Mouse (Mus musculus) liver, embryonic 11.5 days (tissue): Measurements from ENCODE around the gene Phox2b. TPM values are rescaled to one million over a fixed set of nuclear protein-coding genes. Genes with fewer than 3 reads are reported as not detected.
A peak's percentile ranks its signal among the peaks of the same experiment; 100 is the strongest.

Source experiments
- ATAC-seq: fragments of 200-750 bp; cut with Nextera tagmentation; replicated peaks from 2 replicates; pipeline ENCODE4 v1.8.0; 2017; ENCODE audit warnings: moderate number of reproducible peaks, mild to moderate bottlenecking, moderate TSS enrichment, moderate library complexity; ENCODE audit not compliant: low FRiP score
- DNase-seq: peaks from one replicate; pipeline ENCODE4 v3.0.0-alpha.2; 2017; ENCODE audit warnings: low spot score
- H3K27ac ChIP-seq: fragments of 300-500 bp; sonication (generic); 2 replicates; pipeline ENCODE4 v1.5.1; 2014; ENCODE audit warnings: mild to moderate bottlenecking, low read depth, low read length, control low read depth
- H3K27me3 ChIP-seq: fragments of 300-500 bp; sonication (generic); replicated peaks from 2 replicates; pipeline ENCODE4 v1.6.1; 2014; ENCODE audit warnings: low read length, mixed read lengths; ENCODE audit not compliant: control insufficient read depth, insufficient read depth
- H3K36me3 ChIP-seq: fragments of 300-500 bp; sonication (generic); 2 replicates; pipeline ENCODE4 v1.6.1; 2014; ENCODE audit warnings: mild to moderate bottlenecking, low read length, moderate library complexity, mixed read lengths; ENCODE audit not compliant: control insufficient read depth, insufficient read depth
- H3K4me1 ChIP-seq: fragments of 300-500 bp; sonication (generic); replicated peaks from 2 replicates; pipeline ENCODE4 v1.6.1; 2014; ENCODE audit warnings: low read length, mixed read lengths; ENCODE audit not compliant: control insufficient read depth, insufficient read depth
- H3K4me2 ChIP-seq: fragments of 300-500 bp; sonication (generic); 2 replicates; pipeline ENCODE4 v1.6.1; 2014; ENCODE audit warnings: mild to moderate bottlenecking, control low read depth, moderate library complexity
- H3K4me3 ChIP-seq: fragments of 300-500 bp; sonication (generic); 2 replicates; pipeline ENCODE4 v1.5.1; 2014; ENCODE audit warnings: low read depth, low read length, control low read depth
- H3K9ac ChIP-seq: fragments of 300-500 bp; sonication (generic); 2 replicates; pipeline ENCODE4 v1.6.1; 2014; ENCODE audit warnings: low read depth, low read length, control low read depth
- H3K9me3 ChIP-seq: fragments of 300-500 bp; sonication (generic); 2 replicates; pipeline ENCODE4 v1.6.1; 2016; ENCODE audit warnings: low read length, inconsistent platforms, mixed read lengths; ENCODE audit not compliant: control insufficient read depth
- WGBS: fragments of 180-500 bp; shearing (Covaris S2); extraction: QIAGEN DNeasy Blood & Tissue Kit; methylation state at CpG from one replicate; pipeline ENCODE4 v1.1.7; 2014; 5-methylcytosine and 5-hydroxymethylcytosine counted together
- polyA plus RNA-seq: library from polyadenylated mRNA; unstranded; fragments of >200 nt; fragmentation: Nextera tagmentation; extraction: Ambion mirVana; gene quantifications from 2 replicates; pipeline ENCODE4 v1.2.1, GENCODE M21; 2014

The Phox2b gene
- 0.70 and 0.84 TPM in 2 replicates for polyA plus RNA-seq

DNA sequence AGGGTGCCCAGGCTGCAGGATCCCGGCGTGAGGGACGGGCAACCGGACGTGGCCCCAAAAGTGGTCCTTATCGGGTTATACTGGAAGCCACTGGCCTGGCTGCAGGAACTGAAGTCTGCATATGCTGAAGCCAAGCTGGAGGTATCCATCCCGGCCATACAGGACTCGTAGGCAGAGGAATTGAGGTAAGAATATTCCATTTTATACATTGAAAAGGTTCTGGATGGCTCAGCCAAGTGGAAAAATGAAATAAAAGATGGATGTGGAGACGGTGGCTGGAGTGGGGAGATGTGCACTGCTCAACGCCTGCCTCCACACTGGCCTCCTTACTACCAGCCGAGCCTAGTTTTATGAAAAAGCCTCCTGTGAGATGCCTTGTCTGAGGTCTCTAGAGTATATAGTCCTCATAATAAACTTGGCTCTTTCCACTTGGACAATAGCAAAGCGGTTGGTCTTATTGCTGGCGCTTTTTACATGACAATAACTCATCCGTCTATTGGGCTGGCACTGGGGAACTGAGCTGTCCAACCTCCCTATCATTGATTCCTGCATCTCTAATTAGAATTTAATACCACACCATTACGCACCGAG is at the start of gene Phox2b:
Gene Phox2b (minus strand): TSS at position 569 of the 591 bp plus-strand sequence.
- no peak within 1 kb of the TSS for H3K9ac ChIP-seq
- no peak within 1 kb of the TSS for H3K4me3 ChIP-seq
- H3K36me3 ChIP-seq: no peaks in the 10 kb centered on the region
- no peak within 1 kb of the TSS for H3K27ac ChIP-seq
- peaks cover 98% of the 10 kb centered on the region for H3K27me3 ChIP-seq
- H3K9me3 ChIP-seq: no peaks in the 10 kb centered on the region
- no peaks in the 10 kb centered on the region; the same call in 1 of the 2 replicates for H3K4me1 ChIP-seq
- 2% methylated on average over 16 of the region's 16 CpGs for WGBS
- no peak within 1 kb of the TSS for H3K4me2 ChIP-seq
- no peak for ATAC-seq
- peak; percentile 54 for DNase-seq

DNA sequence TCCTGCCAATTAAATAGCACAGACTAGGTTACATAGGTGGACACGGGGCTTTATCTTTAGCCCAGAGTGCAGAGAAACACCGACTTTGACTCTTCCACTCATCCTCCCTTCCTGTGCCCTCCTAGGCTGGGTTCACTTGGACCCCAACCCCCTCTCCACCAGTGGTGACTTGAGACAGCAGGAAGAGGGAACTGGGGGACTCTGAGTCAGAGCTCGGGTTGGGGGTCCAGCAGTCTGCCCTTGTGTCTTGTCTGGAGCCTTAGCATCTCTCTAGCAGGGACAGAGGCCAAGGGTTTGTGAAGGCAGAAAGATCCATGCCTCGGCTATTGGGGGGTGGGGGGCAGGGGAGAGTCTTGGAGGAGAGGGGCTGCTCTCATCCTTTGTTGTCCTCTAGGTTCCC is 43.5 kb upstream of the Phox2b start:
- WGBS: 64% methylated on average over 4 of the region's 4 CpGs
- DNase-seq: no peak

DNA sequence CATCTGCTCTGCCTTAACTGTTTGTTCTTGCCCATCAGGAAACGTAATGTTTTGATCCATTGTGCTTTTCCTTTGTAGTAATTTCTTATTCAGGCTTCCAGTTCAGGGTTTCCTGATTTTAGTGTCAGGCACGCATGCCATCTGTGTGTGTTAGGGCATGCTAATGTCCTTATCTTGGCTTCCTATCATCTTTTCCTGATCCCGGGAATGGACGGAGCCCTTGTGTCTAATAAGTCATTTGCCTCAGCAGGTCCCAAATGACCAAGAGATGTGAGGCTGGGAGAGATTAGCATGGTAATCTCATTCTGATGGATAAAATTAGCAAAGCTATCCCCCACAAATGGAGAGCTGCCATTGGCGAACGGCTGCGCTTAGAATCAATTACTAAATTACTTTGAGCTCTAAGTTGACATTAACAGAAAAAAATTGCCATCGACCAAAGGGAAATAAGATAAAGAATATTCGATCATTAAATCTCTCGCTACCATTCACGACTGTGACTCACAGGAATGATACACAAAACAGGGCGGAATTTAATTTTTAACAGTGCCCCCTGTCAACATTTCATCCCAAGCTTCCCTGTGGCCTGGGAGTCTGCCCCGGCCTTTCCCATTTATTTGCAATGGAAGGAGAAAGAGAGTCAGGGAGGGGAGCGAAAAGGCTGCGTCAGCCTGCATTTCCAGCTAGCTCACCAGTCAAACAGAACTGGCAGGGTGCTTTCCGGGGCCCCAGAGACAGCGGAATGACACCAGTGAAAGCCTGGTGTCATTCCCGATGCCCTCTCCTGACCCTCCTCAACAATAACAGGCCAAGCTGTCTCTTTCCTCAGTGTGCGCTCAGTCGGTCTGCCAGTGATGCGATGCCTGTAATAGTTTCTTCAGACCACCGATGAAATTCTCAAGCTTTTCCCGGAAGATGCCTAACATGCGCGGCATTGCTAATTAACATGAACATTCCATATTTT is 40.2 kb upstream of the Phox2b start:
- no peak for DNase-seq
- Histone ChIP-seq H3K36me3 (no peaks in the 10 kb centered on the region), H3K9ac (no peak overlapping the region), H3K27ac (no peak overlapping the region), H3K4me1 (no peaks in the 10 kb centered on the region), H3K4me3 (no peak overlapping the region), H3K27me3 (no peaks in the 10 kb centered on the region), H3K4me2 (no peak overlapping the region), H3K9me3 (no peaks in the 10 kb centered on the region)
- 71% methylated on average over 25 of the region's 25 CpGs for WGBS
- ATAC-seq: no peak

More for the DNA sequence above, 43.5 kb upstream of the Phox2b start:
- ATAC-seq: no peak
- no peak overlapping the region for H3K27ac ChIP-seq
- no peak overlapping the region for H3K9ac ChIP-seq
- H3K4me3 ChIP-seq: no peak overlapping the region
- H3K4me2 ChIP-seq: no peak overlapping the region
- H3K4me1 ChIP-seq: no peaks in the 10 kb centered on the region
- H3K9me3 ChIP-seq: no peaks in the 10 kb centered on the region
- H3K27me3 ChIP-seq: no peaks in the 10 kb centered on the region
- no peaks in the 10 kb centered on the region for H3K36me3 ChIP-seq

DNA sequence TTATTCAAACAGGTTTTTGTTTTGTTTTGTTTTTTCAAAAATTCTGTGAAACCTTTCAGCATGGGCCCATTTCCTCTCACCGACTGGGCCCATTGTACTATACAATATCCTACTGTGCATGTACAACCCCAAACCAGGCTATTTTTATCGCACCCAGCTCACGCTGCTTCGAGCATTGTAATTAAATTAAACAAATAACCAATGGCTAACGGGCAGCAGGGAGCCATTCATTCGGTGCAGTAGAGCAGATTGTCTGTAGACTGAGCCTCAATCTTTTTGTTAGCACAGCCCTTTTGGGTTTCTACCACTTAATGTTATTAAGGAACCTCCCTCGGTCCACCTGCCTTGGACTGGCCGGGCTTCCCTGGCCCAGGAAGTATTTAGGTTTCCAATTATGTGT is 39.5 kb upstream of the Phox2b start:
- Histone ChIP-seq H3K36me3 (no peaks in the 10 kb centered on the region), H3K4me3 (no peak overlapping the region), H3K27ac (no peak overlapping the region), H3K9me3 (no peaks in the 10 kb centered on the region), H3K27me3 (no peaks in the 10 kb centered on the region), H3K4me2 (no peak overlapping the region), H3K9ac (no peak overlapping the region), H3K4me1 (no peaks in the 10 kb centered on the region)
- DNase-seq (no peak), ATAC-seq (no peak)
- WGBS: 75% methylated on average over 8 of the region's 8 CpGs

DNA sequence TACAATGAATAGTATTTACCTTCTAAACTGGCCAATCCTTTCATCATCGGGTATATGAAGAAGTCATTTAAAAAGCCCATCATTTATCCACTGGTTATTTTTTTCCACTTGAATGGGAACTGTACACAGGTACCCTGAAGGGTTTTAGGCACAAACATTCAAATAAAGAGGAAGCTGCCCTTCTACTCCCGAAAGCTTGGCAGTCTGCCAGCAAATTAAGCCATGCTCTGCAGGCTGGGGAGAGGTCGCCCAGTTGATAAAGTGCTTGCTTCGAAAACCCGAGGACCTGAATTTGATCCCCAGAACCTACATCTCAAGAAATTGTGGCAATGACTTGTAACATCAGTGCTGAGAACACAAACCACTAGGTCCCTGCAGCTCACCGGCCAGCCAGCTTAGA is 35.6 kb upstream of the Phox2b start:
- no peak for DNase-seq
- H3K4me2 ChIP-seq: no peak overlapping the region
- H3K36me3 ChIP-seq: no peaks in the 10 kb centered on the region
- no peaks in the 10 kb centered on the region for H3K4me1 ChIP-seq
- no peaks in the 10 kb centered on the region for H3K27me3 ChIP-seq
- WGBS: 66% methylated on average over 6 of the region's 6 CpGs
- no peaks in the 10 kb centered on the region for H3K9me3 ChIP-seq
- no peak overlapping the region for H3K9ac ChIP-seq
- no peak for ATAC-seq
- H3K27ac ChIP-seq: no peak overlapping the region
- H3K4me3 ChIP-seq: no peak overlapping the region

DNA sequence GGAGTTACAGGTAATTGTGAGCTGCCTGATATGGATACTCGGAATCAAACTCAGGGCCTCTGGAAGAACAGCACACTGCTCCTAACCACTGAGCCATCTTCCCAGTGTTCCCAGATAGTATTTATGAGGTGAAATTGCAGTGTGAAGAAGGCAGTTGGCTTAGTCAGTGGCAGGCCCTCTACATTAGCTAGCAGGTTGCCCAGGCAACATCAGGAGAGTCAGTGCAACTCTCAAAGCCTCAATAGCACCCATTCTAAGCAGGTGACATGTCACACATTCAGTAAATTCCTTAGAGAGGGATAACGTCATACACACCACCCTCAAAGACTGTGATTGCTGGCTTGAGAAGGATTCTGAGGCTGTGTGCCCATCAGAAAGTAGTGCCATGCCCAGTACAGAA is 32.6 kb upstream of the Phox2b start:
- no peak overlapping the region for H3K9ac ChIP-seq
- H3K9me3 ChIP-seq: no peaks in the 10 kb centered on the region
- 82% methylated on average over 2 of the region's 2 CpGs for WGBS
- H3K4me2 ChIP-seq: no peak overlapping the region
- no peak overlapping the region for H3K4me3 ChIP-seq
- DNase-seq (no peak), ATAC-seq (no peak)
- no peak overlapping the region for H3K27ac ChIP-seq
- no peaks in the 10 kb centered on the region for H3K4me1 ChIP-seq
- no peaks in the 10 kb centered on the region for H3K27me3 ChIP-seq
- no peaks in the 10 kb centered on the region for H3K36me3 ChIP-seq

DNA sequence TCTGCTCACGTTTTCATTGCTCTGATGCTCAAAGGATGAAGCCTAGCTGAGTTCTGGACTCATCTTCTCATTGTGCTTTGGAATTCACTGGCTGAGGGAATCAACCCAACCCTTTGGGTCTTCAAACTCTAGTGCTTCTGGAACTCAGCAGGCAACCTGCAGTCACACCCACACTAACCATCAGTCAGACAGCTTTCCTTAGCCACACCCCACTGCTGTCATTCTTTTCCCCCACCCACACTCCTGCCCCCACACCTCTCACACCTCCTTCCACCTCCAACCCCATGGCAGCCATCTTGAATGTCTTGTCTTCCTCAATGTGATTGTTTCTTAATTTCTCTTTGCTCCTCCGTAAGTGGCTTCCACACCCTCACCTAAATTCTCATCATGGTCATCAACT is 7.2 kb upstream of the Phox2b start:
- DNase-seq (no peak), ATAC-seq (no peak)
- no peak overlapping the region for H3K9ac ChIP-seq
- 78% methylated on average over 2 of the region's 2 CpGs for WGBS
- no peaks in the 10 kb centered on the region for H3K36me3 ChIP-seq
- no peak overlapping the region for H3K4me2 ChIP-seq
- peaks cover 44% of the 10 kb centered on the region for H3K27me3 ChIP-seq
- no peaks in the 10 kb centered on the region for H3K4me1 ChIP-seq
- no peak overlapping the region for H3K27ac ChIP-seq
- H3K9me3 ChIP-seq: no peaks in the 10 kb centered on the region
- no peak overlapping the region for H3K4me3 ChIP-seq

DNA sequence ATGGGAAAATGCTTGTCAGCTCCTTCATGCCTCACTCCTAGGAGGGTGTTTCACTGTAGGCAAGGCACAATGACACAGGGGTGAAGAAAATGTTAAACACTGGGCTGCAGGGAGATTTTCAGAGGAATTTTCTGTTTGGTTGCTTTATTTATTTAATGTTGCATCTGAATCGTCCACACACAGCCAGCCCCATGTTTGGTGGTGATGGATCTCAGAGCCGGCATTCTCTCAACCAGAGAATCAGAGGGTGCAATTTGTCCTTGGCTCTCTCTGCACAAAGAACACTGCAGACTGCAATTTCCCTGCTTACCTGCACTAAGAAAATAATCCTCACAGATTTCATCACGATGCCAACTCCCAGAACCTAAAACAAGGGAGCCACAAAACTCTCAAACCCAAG is 3.9 kb upstream of the Phox2b start:
- 18% methylated on average over 3 of the region's 3 CpGs for WGBS
- no peaks in the 10 kb centered on the region for H3K9me3 ChIP-seq
- H3K4me1 ChIP-seq: no peaks in the 10 kb centered on the region
- no peak for ATAC-seq
- H3K4me2 ChIP-seq: no peak overlapping the region
- H3K27ac ChIP-seq: no peak overlapping the region
- no peaks in the 10 kb centered on the region for H3K36me3 ChIP-seq
- no peak for DNase-seq
- no peak overlapping the region for H3K9ac ChIP-seq
- H3K4me3 ChIP-seq: no peak overlapping the region
- peaks cover 77% of the 10 kb centered on the region for H3K27me3 ChIP-seq
